Mouse (Mus musculus): ENCODE results near the gene Mettl21a.
"Not testable (repeated sequence)": the region's sequence is repeated elsewhere in the genome, so short reads cannot be mapped to it uniquely, and the experiment has no call there.

Mettl21a gene

GRCm38 (mm10) chr1:64614801-64615345 lies 2.2 kb downstream of the Mettl21a start:
- no peak for DNase-seq (ENCODE audit: low spot score in 2 of 2)

GRCm38 (mm10) chr1:64614311-64614710 lies 2.7 kb downstream of the Mettl21a start:
- DNase-seq (ENCODE audit: low spot score in 2 of 2) = no peak

GRCm38 (mm10) chr1:64609976-64610375 lies 7.1 kb downstream of the Mettl21a start:
- no peak for DNase-seq (ENCODE audit: low spot score in 2 of 2)

GRCm38 (mm10) chr1:64609145-64609544 lies 7.9 kb downstream of the Mettl21a start:
- DNase-seq (ENCODE audit: low spot score in 2 of 2) = no peak

GRCm38 (mm10) chr1:64603381-64603780 lies 13.7 kb downstream of the Mettl21a start:
- no peak for DNase-seq (ENCODE audit: low spot score in 2 of 2)

- no peak for DNase-seq (ENCODE audit: low spot score in 2 of 2)
Measured at GRCm38 (mm10) chr1:64601242-64601842, 15.7 kb downstream of the Mettl21a start.

- DNase-seq (ENCODE audit: low spot score in 2 of 2) = no peak
Measured at GRCm38 (mm10) chr1:64600413-64601077, 16.5 kb downstream of the Mettl21a start.

GRCm38 (mm10) chr1:64598926-64599325 lies 18.1 kb downstream of the Mettl21a start:
- DNase-seq (ENCODE audit: low spot score in 2 of 2) = no peak

- no peak for DNase-seq (ENCODE audit: low spot score in 2 of 2)
Measured at GRCm38 (mm10) chr1:64578801-64579200, 38.2 kb downstream of the Mettl21a start.

GRCm38 (mm10) chr1:64577911-64578310 lies 39.1 kb downstream of the Mettl21a start:
- DNase-seq (ENCODE audit: low spot score in 2 of 2) = not testable (repeated sequence)

- DNase-seq (ENCODE audit: low spot score in 2 of 2) = no peak
Measured at GRCm38 (mm10) chr1:64576732-64577131, 40.3 kb downstream of the Mettl21a start.

GRCm38 (mm10) chr1:64576022-64576421 lies 41.0 kb downstream of the Mettl21a start:
- no peak for DNase-seq (ENCODE audit: low spot score in 2 of 2)

- DNase-seq (ENCODE audit: low spot score in 2 of 2) = no peak
Measured at GRCm38 (mm10) chr1:64568206-64568605, 48.8 kb downstream of the Mettl21a start.

GRCm38 (mm10) chr1:64560105-64560504 lies 56.9 kb downstream of the Mettl21a start:
- no peak for DNase-seq (ENCODE audit: low spot score in 2 of 2)
